Comparison of ENCODE assay signal across 8 mouse cellular contexts in the genomic region with DNA sequence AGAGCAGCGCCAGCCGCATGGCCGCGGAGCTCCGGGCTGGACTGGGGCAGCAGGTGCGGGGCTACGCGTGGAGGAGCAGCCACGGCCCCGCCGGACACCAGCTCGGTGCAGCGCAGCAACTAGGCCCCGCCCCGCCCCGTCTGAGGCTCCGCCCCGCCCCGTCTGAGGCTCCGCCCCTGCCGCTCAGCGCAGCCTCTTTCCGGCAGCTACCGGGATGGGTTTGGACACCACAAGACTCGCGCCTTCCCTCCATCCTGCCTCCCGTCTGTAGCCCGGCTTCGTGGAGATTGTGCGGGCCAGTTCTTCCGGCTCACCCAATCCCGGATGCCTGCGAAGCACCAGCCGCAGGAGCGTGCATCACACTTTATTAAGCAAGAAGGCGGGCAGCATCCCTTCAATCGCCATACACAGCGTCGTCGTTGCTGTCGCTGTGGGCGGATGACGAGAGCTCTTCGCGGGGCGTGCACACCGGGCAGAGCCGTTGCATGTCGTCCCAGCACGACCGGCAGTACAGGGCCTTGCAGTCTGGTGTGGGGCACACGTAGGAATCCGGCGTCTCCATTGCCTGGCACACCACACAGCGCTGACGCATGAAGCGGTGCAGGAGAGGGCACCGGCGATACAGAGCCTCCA. TPM values are rescaled to one million over a fixed set of nuclear protein-coding genes. Genes with fewer than 3 reads are reported as not detected.
DNase-seq lines count a peak whose midpoint lies in the region; ATAC-seq and TF ChIP-seq lines count a peak whose summit lies in the region.

A gene (minus strand): TSS at position 128 of the 633 bp plus-strand sequence.

- H3K4me3 ChIP-seq in erythroblast, embryonic 14.5 days (replicated peaks) = peak within 1 kb of the TSS; percentile 53
- H3K4me3 ChIP-seq in heart, embryonic 12.5 days = peak within 1 kb of the TSS; percentile 65
- H3K4me3 ChIP-seq in kidney, postnatal 0 days (replicated peaks; ENCODE audit: low read depth, low read length) = peak within 1 kb of the TSS; percentile 75
- H3K4me3 ChIP-seq in liver, adult 2 months (ENCODE audit: insufficient read depth, low read depth, low read length) = peak within 1 kb of the TSS; percentile 66

- TF ChIP-seq CTCF in brain, embryonic 14.5 days (IDR thresholded peaks at IDR 0.05; ENCODE audit: borderline replicate concordance, extremely low read depth, insufficient read depth, insufficient read length) = no peak
- peak; percentile 3; the same call in 1 of the 2 replicates for TF ChIP-seq CTCF in kidney, postnatal 0 days (IDR thresholded peaks at IDR 0.05; ENCODE audit: low read depth)
- no peak for TF ChIP-seq CTCF in liver, adult 2 months (IDR thresholded peaks at IDR 0.05; ENCODE audit: low read depth, low read length)

- H3K36me3 ChIP-seq in erythroblast, embryonic 14.5 days (ENCODE audit: control insufficient read depth) = no peaks in the 10 kb centered on the region
- H3K36me3 ChIP-seq in heart, embryonic 12.5 days = no peaks in the 10 kb centered on the region; the same call in 1 of the 2 replicates
- H3K36me3 ChIP-seq in kidney, postnatal 0 days (ENCODE audit: insufficient read depth, low read length) = 0 out of 2 replicates have a peak, but pooled peaks cover 5% of the 10 kb centered on the region
- no peaks in the 10 kb centered on the region for H3K36me3 ChIP-seq in liver, adult 2 months (ENCODE audit: control insufficient read depth, insufficient read depth, low read length)

- peak within 1 kb of the TSS; percentile 90 for H3K4me2 ChIP-seq in heart, embryonic 12.5 days
- peak within 1 kb of the TSS; percentile 97 for H3K4me2 ChIP-seq in kidney, postnatal 0 days (ENCODE audit: low read length)

- H3K27me3 ChIP-seq in erythroblast, embryonic 14.5 days (ENCODE audit: control insufficient read depth) = peaks cover 68% of the 10 kb centered on the region
- H3K27me3 ChIP-seq in heart, embryonic 12.5 days (replicated peaks) = peaks cover 50% of the 10 kb centered on the region
- no peaks in the 10 kb centered on the region for H3K27me3 ChIP-seq in kidney, postnatal 0 days (ENCODE audit: insufficient read depth, low read length)
- 0 out of 2 replicates have a peak, but pooled peaks cover 5% of the 10 kb centered on the region for H3K27me3 ChIP-seq in liver, adult 2 months (ENCODE audit: control insufficient read depth, insufficient read depth, low read length)

- TF ChIP-seq POLR2A in brain, embryonic 14.5 days (IDR thresholded peaks at IDR 0.05; ENCODE audit: borderline replicate concordance, extremely low read depth, insufficient read depth, insufficient read length, poor library complexity, severe bottlenecking) = peak; percentile 26
- TF ChIP-seq POLR2A in liver, adult 2 months (IDR thresholded peaks at IDR 0.05; ENCODE audit: extremely low read depth, insufficient read depth, low read length) = no peak

- H3K9ac ChIP-seq in heart, embryonic 12.5 days = peak within 1 kb of the TSS; percentile 73
- peak within 1 kb of the TSS; percentile 61 for H3K9ac ChIP-seq in kidney, postnatal 0 days (ENCODE audit: low read depth, low read length)
- H3K9ac ChIP-seq in liver, adult 2 months (ENCODE audit: low read depth, low read length) = peak within 1 kb of the TSS; percentile 62

- H3K27ac ChIP-seq in heart, embryonic 12.5 days (ENCODE audit: poor library complexity, severe bottlenecking) = peak within 1 kb of the TSS; percentile 56
- peak within 1 kb of the TSS; percentile 75 for H3K27ac ChIP-seq in kidney, postnatal 0 days
- no peak within 1 kb of the TSS for H3K27ac ChIP-seq in liver, adult 2 months (replicated peaks; ENCODE audit: insufficient read depth, low read depth, low read length)

- no peaks in the 10 kb centered on the region for H3K9me3 ChIP-seq in erythroblast, embryonic 14.5 days (ENCODE audit: control insufficient read depth, low read length)
- H3K9me3 ChIP-seq in heart, embryonic 12.5 days (replicated peaks) = no peaks in the 10 kb centered on the region
- H3K9me3 ChIP-seq in kidney, postnatal 0 days (replicated peaks; ENCODE audit: low read length) = no peaks in the 10 kb centered on the region

- ATAC-seq in heart, embryonic 12.5 days (ENCODE audit: insufficient number of reproducible peaks, low FRiP score) = peak; percentile 88
- peak; percentile 88 for ATAC-seq in kidney, postnatal 0 days (replicated peaks; ENCODE audit: low FRiP score, low read depth)
- peak; percentile 70 for ATAC-seq in monocyte, adult 5-6 weeks (replicated peaks; ENCODE audit: insufficient number of reproducible peaks, low FRiP score, low TSS enrichment, poor library complexity, severe bottlenecking)

- under 1% methylated on average over 59 of the region's 59 CpGs for WGBS in heart, embryonic 12.5 days
- WGBS in kidney, postnatal 0 days = 1% methylated on average over 59 of the region's 59 CpGs
- 3% methylated on average over 58 of the region's 59 CpGs for WGBS in liver, adult 2 months

- peak; percentile 92 for DNase-seq in CD4-positive helper T cell, adult 2 months (ENCODE audit: low read depth, low spot score)
- peak; percentile 92 for DNase-seq in brain, embryonic 14.5 days (ENCODE audit: low read depth)
- DNase-seq in kidney, postnatal 0 days (ENCODE audit: low spot score) = peak; percentile 90
- peak; percentile 22 for DNase-seq in liver, adult 2 months (ENCODE audit: extremely low read depth, low read depth, low spot score)
- DNase-seq in spleen, postnatal 36 days (ENCODE audit: low spot score in 2 of 2) = peak; percentile 79 to 81

- H3K79me2 ChIP-seq in liver, adult 2 months (ENCODE audit: control insufficient read depth, insufficient read depth, low read length) = no peaks in the 10 kb centered on the region

- peaks cover 19% of the 10 kb centered on the region for H3K4me1 ChIP-seq in erythroblast, embryonic 14.5 days (ENCODE audit: control insufficient read depth)
- H3K4me1 ChIP-seq in heart, embryonic 12.5 days (replicated peaks) = peaks cover 21% of the 10 kb centered on the region
- H3K4me1 ChIP-seq in kidney, postnatal 0 days (replicated peaks; ENCODE audit: insufficient read depth, low read length) = peaks cover 6% of the 10 kb centered on the region; the same call in 1 of the 2 replicates
- no peaks in the 10 kb centered on the region for H3K4me1 ChIP-seq in liver, adult 2 months (ENCODE audit: control insufficient read depth, insufficient read depth, low read length)

RNA-seq across cellular contexts. Expression of the gene that starts here (rescaled TPM):
- 63.6 and 75.5 TPM in 2 replicates for polyA plus RNA-seq in brain, embryonic 14.5 days (2012; rRNA removed)
- 0.50 and 0.70 TPM in 2 replicates for polyA plus RNA-seq in erythroblast, embryonic 14.5 days (2012)
- 47.2 and 55.5 TPM in 2 replicates for polyA plus RNA-seq in heart, embryonic 12.5 days (2016; fragmentation: Nextera tagmentation; extraction: Ambion mirVana)
- 85.4 and 90.7 TPM in 2 replicates for polyA plus RNA-seq in kidney, postnatal 0 days (2015; fragmentation: Nextera tagmentation; extraction: Ambion mirVana)
- total RNA-seq in liver, adult 2 months (2014; rRNA removed) = 1.4 and 2.6 TPM in 2 replicates
- 4.7 and 5.4 TPM in 2 replicates for polyA plus RNA-seq in liver, adult 2 months (2012; rRNA removed)
- 23.1 to 49.7 TPM (median 33.0 TPM) in 3 replicates for total RNA-seq in monocyte, adult 5-6 weeks (2017)

Comparison
In these comparisons a context has a peak if more than half of its experiments do, and no peak if none do; other contexts are left out.
1. DNase-seq: peak in every context shown above with its lines; median percentile 92 in CD4-positive helper T cell, adult 2 months; 92 in brain, embryonic 14.5 days; 90 in kidney, postnatal 0 days; 80 in spleen, postnatal 36 days; 22 in liver, adult 2 months.